ENCODE assay signal across 9 mouse cellular contexts in genomic region chr4:65694011-65694410, GRCm38 (mm10).
"Had no signal": no experiment of that assay in that cellular context is flagged by ENCODE, and none has a peak within 500 bp of the region (broad histone marks: within the 10 kb centered on the region; RNA-seq: fewer than 3 reads in every experiment).

No protein-coding gene starts in this region.

- DNase-seq: kidney, adult 2 months; kidney, postnatal 14 days; liver, embryonic 13.5 days; liver, postnatal 0 days; lung, postnatal 14 days; right cerebral cortex, adult 18-20 months; right cerebral cortex, postnatal 25 days; thymus, postnatal 25 days had no signal

- ATAC-seq: liver, postnatal 0 days; midbrain, embryonic 15.5 days had no signal
